Mouse (Mus musculus) neutrophil, adult 83 days (primary cell): ENCODE measurements around the gene Snapc3. TPM values are rescaled to one million over a fixed set of nuclear protein-coding genes. Genes with fewer than 3 reads are reported as not detected.

ENCODE experiments used
- total RNA-seq, 2 experiments: library from RNA; stranded (reverse); gene quantifications; one replicate each; pipeline ENCODE4 v1.2.4; 2023

Snapc3 gene
- total RNA-seq = 10 to 100 TPM; 18.8 to 23.3 TPM

GRCm38 (mm10) chr4:83417160-83417819 is at the start of gene Snapc3:
Gene Snapc3 (plus strand): TSS chr4:83417724.

GRCm38 (mm10) chr4:83486117-83486901 is 68.8 kb downstream of the Snapc3 start, which contains the start of gene Psip1:
Gene Psip1 (minus strand): TSS chr4:83486459.

Other genes with a start within 250 kb of the Snapc3 start
- gene Ttc39b, start 93.5 kb upstream of the Snapc3 start, total RNA-seq = 10 to 100 TPM; 35.1 to 35.2 TPM
- gene Psip1, start 68.7 kb downstream of the Snapc3 start, total RNA-seq = 10 to 100 TPM; 48.5 to 52.5 TPM
- gene Ccdc171, start 107.8 kb downstream of the Snapc3 start, total RNA-seq = 1 to 10 TPM; 1.4 to 2.5 TPM